Mouse (Mus musculus) ES-Bruce4 (cell line): Measurements from ENCODE around the gene Galc.

Experiments
- CTCF ChIP-seq: IDR thresholded peaks from one replicate; pipeline ENCODE4 v1.8.1; 2011; ENCODE audit warnings: low read depth, low read length
- EP300 ChIP-seq: IDR thresholded peaks from 2 replicates; pipeline ENCODE4 v1.6.1; 2011; ENCODE audit warnings: low read depth, low read length; ENCODE audit not compliant: insufficient read depth
- POLR2A ChIP-seq: IDR thresholded peaks from one replicate; pipeline ENCODE4 v1.8.1; 2011; ENCODE audit warnings: low read length; ENCODE audit not compliant: insufficient read depth

GRCm38 (mm10) chr12:98249671-98250070 is 9.6 kb downstream of the Galc start:
- no peak for TF ChIP-seq CTCF
- TF ChIP-seq EP300 = no peak
- TF ChIP-seq POLR2A = no peak
